ENCODE assay signal across 20 mouse cellular contexts in genomic region chr16:17934445-17934910, GRCm38 (mm10). TPM values are rescaled to one million over a fixed set of nuclear protein-coding genes. Genes with fewer than 3 reads are reported as not detected.
DNase-seq lines count a peak whose midpoint lies in the region; ATAC-seq and TF ChIP-seq lines count a peak whose summit lies in the region.
"Had no signal": no experiment of that assay in that cellular context is flagged by ENCODE, and none has a peak within 500 bp of the region (broad histone marks: within the 10 kb centered on the region; RNA-seq: fewer than 3 reads in every experiment).

No protein-coding gene starts in this region.

- TF ChIP-seq CTCF in bone marrow, adult 2 months (IDR thresholded peaks at IDR 0.05; ENCODE audit: control insufficient read depth, insufficient read depth, low read length) = no peak

- 43% methylated on average over 3 of the region's 3 CpGs for WGBS in liver, embryonic 11.5 days
- 11% methylated on average over 3 of the region's 3 CpGs for WGBS in bone marrow, adult 2 months
- 22% methylated on average over 3 of the region's 3 CpGs for WGBS in liver, embryonic 15.5 days (ENCODE audit: insufficient replicate concordance)

- peak overlapping the region; percentile 56 for H3K9ac ChIP-seq in liver, embryonic 11.5 days (ENCODE audit: low read depth, low read length)
- no peak overlapping the region for H3K9ac ChIP-seq in liver, embryonic 15.5 days
- H3K9ac ChIP-seq: heart, embryonic 13.5 days; hindbrain, embryonic 12.5 days; limb, embryonic 13.5 days; neural tube, embryonic 13.5 days; stomach, embryonic 15.5 days had no signal

- H3K4me3 ChIP-seq in liver, embryonic 11.5 days (ENCODE audit: low read depth, low read length) = no peak overlapping the region
- no peak overlapping the region for H3K4me3 ChIP-seq in bone marrow, adult 2 months (replicated peaks; ENCODE audit: control insufficient read depth, low read depth, low read length)
- H3K4me3 ChIP-seq in liver, embryonic 15.5 days (replicated peaks) = no peak overlapping the region
- H3K4me3 ChIP-seq: heart, embryonic 13.5 days; hindbrain, embryonic 12.5 days; layer of hippocampus, adult 2 months; limb, embryonic 13.5 days; neural tube, embryonic 13.5 days; stomach, embryonic 15.5 days had no signal

- peak overlapping the region; percentile 90 for H3K27ac ChIP-seq in liver, embryonic 11.5 days (ENCODE audit: low read depth, low read length)
- peak overlapping the region; percentile 53 for H3K27ac ChIP-seq in bone marrow, adult 2 months (ENCODE audit: control insufficient read depth, insufficient read depth, low read depth, low read length, poor library complexity)
- H3K27ac ChIP-seq in liver, embryonic 15.5 days (replicated peaks) = peak overlapping the region; percentile 77
- H3K27ac ChIP-seq: heart, embryonic 13.5 days; hindbrain, embryonic 12.5 days; layer of hippocampus, adult 2 months; limb, embryonic 13.5 days; neural tube, embryonic 13.5 days; stomach, embryonic 15.5 days had no signal

- no peaks in the 10 kb centered on the region for H3K27me3 ChIP-seq in liver, embryonic 11.5 days (replicated peaks; ENCODE audit: control insufficient read depth, insufficient read depth, low read length)
- H3K27me3 ChIP-seq in liver, embryonic 15.5 days = no peaks in the 10 kb centered on the region
- H3K27me3 ChIP-seq: stomach, embryonic 15.5 days had no signal

- no peaks in the 10 kb centered on the region for H3K9me3 ChIP-seq in liver, embryonic 11.5 days (ENCODE audit: control insufficient read depth, low read length)
- no peaks in the 10 kb centered on the region for H3K9me3 ChIP-seq in liver, embryonic 15.5 days (replicated peaks)
- H3K9me3 ChIP-seq: heart, embryonic 13.5 days; hindbrain, embryonic 12.5 days; limb, embryonic 13.5 days; neural tube, embryonic 13.5 days; stomach, embryonic 15.5 days had no signal

- H3K4me1 ChIP-seq in liver, embryonic 11.5 days (replicated peaks; ENCODE audit: control insufficient read depth, insufficient read depth, low read length) = peaks cover 22% of the 10 kb centered on the region
- peaks cover 2% of the 10 kb centered on the region; the same call in 1 of the 2 replicates for H3K4me1 ChIP-seq in bone marrow, adult 2 months (ENCODE audit: control insufficient read depth, insufficient read depth, low read length)
- H3K4me1 ChIP-seq in liver, embryonic 15.5 days (replicated peaks) = peaks cover 43% of the 10 kb centered on the region
- H3K4me1 ChIP-seq: limb, embryonic 13.5 days had no signal

- DNase-seq in liver, embryonic 11.5 days (ENCODE audit: low spot score) = no peak
- DNase-seq in liver = no peak
- no peak for DNase-seq in layer of hippocampus, adult 9-11 months
- no peak for DNase-seq in frontal cortex, adult 2 months (ENCODE audit: extremely low spot score in 1 of 2, low spot score in 1 of 2)
- no peak for DNase-seq in kidney, postnatal 14 days
- DNase-seq: gastrocnemius, postnatal 14 days; kidney, adult 8-10 months; lung, postnatal 14 days had no signal

- no peak for ATAC-seq in liver, embryonic 11.5 days (replicated peaks; ENCODE audit: low FRiP score)
- ATAC-seq in CD4-positive, CD25-positive, alpha-beta regulatory T cell, adult 4 months = peak; percentile 59
- no peak for ATAC-seq in liver, embryonic 15.5 days (ENCODE audit: insufficient read depth)
- ATAC-seq: forebrain, embryonic 16.5 days; midbrain, embryonic 16.5 days had no signal

- no peaks in the 10 kb centered on the region for H3K36me3 ChIP-seq in liver, embryonic 11.5 days (ENCODE audit: control insufficient read depth, insufficient read depth, low read length)
- no peaks in the 10 kb centered on the region for H3K36me3 ChIP-seq in liver, embryonic 15.5 days (replicated peaks)
- H3K36me3 ChIP-seq: heart, embryonic 13.5 days; hindbrain, embryonic 12.5 days; limb, embryonic 13.5 days; neural tube, embryonic 13.5 days; stomach, embryonic 15.5 days had no signal

- H3K4me2 ChIP-seq in liver, embryonic 11.5 days = no peak overlapping the region
- H3K4me2 ChIP-seq in liver, embryonic 15.5 days = no peak overlapping the region
- H3K4me2 ChIP-seq: heart, embryonic 13.5 days; hindbrain, embryonic 12.5 days; limb, embryonic 13.5 days; neural tube, embryonic 13.5 days; stomach, embryonic 15.5 days had no signal

- TF ChIP-seq POLR2A in bone marrow, adult 2 months (IDR thresholded peaks at IDR 0.05; ENCODE audit: borderline replicate concordance, control insufficient read depth, low read depth, low read length) = no peak

RNA-seq across cellular contexts. Expression of gene Slc25a1, which starts 6.5 kb away (rescaled TPM):
- polyA plus RNA-seq in liver, embryonic 11.5 days (2014; fragmentation: Nextera tagmentation; extraction: Ambion mirVana) = 138 and 140 TPM in 2 replicates
- polyA plus RNA-seq in CD4-positive, CD25-positive, alpha-beta regulatory T cell, adult 4 months (2017; shearing (Covaris generic)) = 1 to 10 TPM; 7.9 to 9.5 TPM
- 15.2 and 19.9 TPM in 2 replicates for polyA plus RNA-seq in bone marrow, adult 2 months (2011; ENCODE audit: insufficient read depth, insufficient read length, low replicate concordance, missing spikeins)
- 63.1 and 69.7 TPM in 2 replicates for polyA plus RNA-seq in liver, embryonic 15.5 days (2015; fragmentation: Nextera tagmentation; extraction: Ambion mirVana)
- polyA plus RNA-seq in frontal cortex, adult 2 months (2012; rRNA removed) = 61.7 and 71.6 TPM in 2 replicates

RNA-seq across cellular contexts. Expression of gene Gsc2, which starts 19.6 kb away (rescaled TPM):
- 0.21 and 0.29 TPM in 2 replicates for polyA plus RNA-seq in liver, embryonic 11.5 days (2014; fragmentation: Nextera tagmentation; extraction: Ambion mirVana)
- not detected for polyA plus RNA-seq in CD4-positive, CD25-positive, alpha-beta regulatory T cell, adult 4 months (2017; shearing (Covaris generic))
- not detected in 2 replicates for polyA plus RNA-seq in bone marrow, adult 2 months (2011; ENCODE audit: insufficient read depth, insufficient read length, low replicate concordance, missing spikeins)
- polyA plus RNA-seq in liver, embryonic 15.5 days (2015; fragmentation: Nextera tagmentation; extraction: Ambion mirVana) = not detected in 2 replicates
- 0.08 TPM in 1 of 2 replicates, not detected in the other for polyA plus RNA-seq in frontal cortex, adult 2 months (2012; rRNA removed)
- polyA plus RNA-seq: heart, embryonic 13.5 days; neural tube, embryonic 13.5 days; small intestine, adult 2 months; stomach, embryonic 15.5 days had no signal

RNA-seq across cellular contexts. Expression of gene Ess2, which starts 23.3 kb away (rescaled TPM):
- 24.4 and 26.4 TPM in 2 replicates for polyA plus RNA-seq in liver, embryonic 11.5 days (2014; fragmentation: Nextera tagmentation; extraction: Ambion mirVana)
- polyA plus RNA-seq in CD4-positive, CD25-positive, alpha-beta regulatory T cell, adult 4 months (2017; shearing (Covaris generic)) = 10 to 100 TPM; 32.7 to 53.9 TPM
- polyA plus RNA-seq in bone marrow, adult 2 months (2011; ENCODE audit: insufficient read depth, insufficient read length, low replicate concordance, missing spikeins) = 14.2 and 19.2 TPM in 2 replicates
- polyA plus RNA-seq in liver, embryonic 15.5 days (2015; fragmentation: Nextera tagmentation; extraction: Ambion mirVana) = 9.9 and 10.0 TPM in 2 replicates
- polyA plus RNA-seq in frontal cortex, adult 2 months (2012; rRNA removed) = 36.4 and 47.2 TPM in 2 replicates

RNA-seq across cellular contexts. Expression of gene Tssk2, which starts 36.0 kb away (rescaled TPM):
- 0.12 TPM in 1 of 2 replicates, not detected in the other for polyA plus RNA-seq in liver, embryonic 11.5 days (2014; fragmentation: Nextera tagmentation; extraction: Ambion mirVana)
- polyA plus RNA-seq in CD4-positive, CD25-positive, alpha-beta regulatory T cell, adult 4 months (2017; shearing (Covaris generic)) = not detected
- polyA plus RNA-seq in bone marrow, adult 2 months (2011; ENCODE audit: insufficient read depth, insufficient read length, low replicate concordance, missing spikeins) = not detected in 2 replicates
- polyA plus RNA-seq in liver, embryonic 15.5 days (2015; fragmentation: Nextera tagmentation; extraction: Ambion mirVana) = not detected in 2 replicates
- not detected in 2 replicates for polyA plus RNA-seq in frontal cortex, adult 2 months (2012; rRNA removed)
- polyA plus RNA-seq: forebrain, embryonic 16.5 days; heart, embryonic 13.5 days; limb, embryonic 13.5 days; midbrain, embryonic 16.5 days; neural tube, embryonic 13.5 days; small intestine, adult 2 months had no signal

RNA-seq across cellular contexts. Expression of gene Dgcr2, which starts 36.1 kb away (rescaled TPM):
- polyA plus RNA-seq in liver, embryonic 11.5 days (2014; fragmentation: Nextera tagmentation; extraction: Ambion mirVana) = 47.9 and 52.9 TPM in 2 replicates
- 10 to 100 TPM; 20.2 to 28.9 TPM for polyA plus RNA-seq in CD4-positive, CD25-positive, alpha-beta regulatory T cell, adult 4 months (2017; shearing (Covaris generic))
- 7.7 and 22.4 TPM in 2 replicates for polyA plus RNA-seq in bone marrow, adult 2 months (2011; ENCODE audit: insufficient read depth, insufficient read length, low replicate concordance, missing spikeins)
- polyA plus RNA-seq in liver, embryonic 15.5 days (2015; fragmentation: Nextera tagmentation; extraction: Ambion mirVana) = 18.3 and 22.0 TPM in 2 replicates
- polyA plus RNA-seq in frontal cortex, adult 2 months (2012; rRNA removed) = 87.2 and 95.4 TPM in 2 replicates
